16 mouse cellular contexts compared by ENCODE assay signal in genomic region chr2:159336646-159337045, GRCm38 (mm10).
"Had no signal": no experiment of that assay in that cellular context is flagged by ENCODE, and none has a peak within 500 bp of the region (broad histone marks: within the 10 kb centered on the region; RNA-seq: fewer than 3 reads in every experiment).

No protein-coding gene starts in this region.

- H3K27ac ChIP-seq: midbrain, embryonic 10.5 days; midbrain, embryonic 12.5 days; neural tube, embryonic 12.5 days; stomach, embryonic 15.5 days; stomach, postnatal 0 days had no signal

- H3K4me2 ChIP-seq: lung, embryonic 14.5 days; midbrain, embryonic 12.5 days; neural tube, embryonic 12.5 days; stomach, embryonic 15.5 days had no signal

- DNase-seq: lung, adult 18-20 months; lung, embryonic 14.5 days; lung, postnatal 10 days; lung, postnatal 4 days; midbrain, embryonic 14.5 days; right cerebral cortex, postnatal 14 days; thymus, adult 18-20 months; thymus, postnatal 14 days; thymus, postnatal 36 days had no signal

- H3K4me1 ChIP-seq: midbrain, embryonic 10.5 days; midbrain, embryonic 12.5 days; neural tube, embryonic 12.5 days; stomach, embryonic 15.5 days had no signal

- H3K9me3 ChIP-seq: midbrain, embryonic 10.5 days; midbrain, embryonic 12.5 days; neural tube, embryonic 12.5 days; stomach, embryonic 15.5 days had no signal

- H3K9ac ChIP-seq: lung, embryonic 14.5 days; midbrain, embryonic 12.5 days; neural tube, embryonic 12.5 days; stomach, embryonic 15.5 days had no signal

- ATAC-seq: midbrain, embryonic 16.5 days had no signal

- H3K4me3 ChIP-seq: midbrain, embryonic 10.5 days; midbrain, embryonic 12.5 days; myocyte; neural tube, embryonic 12.5 days; stomach, embryonic 15.5 days had no signal

- H3K36me3 ChIP-seq: midbrain, embryonic 10.5 days; midbrain, embryonic 12.5 days; neural tube, embryonic 12.5 days; stomach, embryonic 15.5 days had no signal

- H3K27me3 ChIP-seq: midbrain, embryonic 12.5 days; neural tube, embryonic 12.5 days; stomach, embryonic 15.5 days had no signal
